Mouse (Mus musculus) testis, adult 2 months (tissue): Measurements from ENCODE around the gene Nufip2. TPM values are rescaled to one million over a fixed set of nuclear protein-coding genes. Genes with fewer than 3 reads are reported as not detected.

Experiments used
- H3K27ac ChIP-seq: fragments of 200-500 bp; 2 replicates; pipeline ENCODE4 v1.5.1; 2012; ENCODE audit warnings: low read depth, low read length; ENCODE audit not compliant: control insufficient read depth, insufficient read depth
- H3K27me3 ChIP-seq: fragments of 200-500 bp; 2 replicates; pipeline ENCODE4 v1.6.1; 2012; ENCODE audit warnings: mild to moderate bottlenecking, low read length, moderate library complexity; ENCODE audit not compliant: control insufficient read depth, insufficient read depth
- H3K36me3 ChIP-seq: fragments of 200-500 bp; 2 replicates; pipeline ENCODE4 v1.6.1; 2012; ENCODE audit warnings: mild to moderate bottlenecking, low read length; ENCODE audit not compliant: control insufficient read depth, insufficient read depth
- H3K4me1 ChIP-seq: fragments of 200-500 bp; 2 replicates; pipeline ENCODE4 v1.6.1; 2012; ENCODE audit warnings: low read length; ENCODE audit not compliant: control insufficient read depth, insufficient read depth
- H3K4me3 ChIP-seq: fragments of 200-500 bp; 2 replicates; pipeline ENCODE4 v1.5.1; 2012; ENCODE audit warnings: low read depth, mild to moderate bottlenecking, low read length, moderate library complexity, mixed read lengths; ENCODE audit not compliant: control insufficient read depth
- CTCF ChIP-seq: fragments of 200-500 bp; IDR thresholded peaks from 2 replicates; pipeline ENCODE4 v1.5.1; 2012; ENCODE audit warnings: low read depth, mild to moderate bottlenecking, inconsistent platforms, low read length, moderate library complexity; ENCODE audit not compliant: control insufficient read depth, insufficient read depth, insufficient replicate concordance
- POLR2A ChIP-seq: fragments of 200-500 bp; IDR thresholded peaks from 2 replicates; pipeline ENCODE4 v1.6.1; 2012; ENCODE audit warnings: low read depth, mild to moderate bottlenecking, inconsistent platforms, low read length, moderate library complexity; ENCODE audit not compliant: control insufficient read depth
- polyA plus RNA-seq: library from polyadenylated mRNA; depleted of rRNA; stranded (reverse); fragments of >200 nt; gene quantifications from 2 replicates; pipeline ENCODE4 v1.2.3, GENCODE M21; 2012

Gene Nufip2
- polyA plus RNA-seq, 1 experiment: 12.1 TPM

DNA sequence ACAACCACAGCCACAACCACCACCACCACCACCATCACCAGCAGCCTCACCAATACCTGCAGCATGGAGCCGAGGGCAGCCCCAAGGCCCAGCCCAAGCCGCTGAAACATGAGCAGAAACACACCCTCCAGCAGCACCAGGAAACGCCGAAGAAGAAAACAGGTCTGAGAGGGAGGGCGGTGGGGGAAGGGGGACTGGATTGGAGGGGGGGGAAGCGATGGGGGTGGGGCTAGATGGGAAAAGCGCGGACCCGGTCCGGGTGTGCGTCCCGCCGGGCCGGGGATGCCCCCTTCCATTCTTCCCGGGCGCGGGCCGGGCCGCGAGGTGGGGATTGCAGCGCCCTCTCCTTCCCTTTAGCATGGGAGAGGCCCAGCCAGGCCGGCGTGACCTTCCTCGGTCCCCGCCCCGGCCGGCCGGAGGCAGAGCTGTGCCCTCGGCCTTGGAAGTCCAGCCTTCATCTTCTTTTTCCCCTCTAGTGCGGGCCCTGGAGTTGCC lies 438 bp downstream of the Nufip2 start:
- no peaks in the 10 kb centered on the region for H3K27me3 ChIP-seq
- H3K36me3 ChIP-seq: no peaks in the 10 kb centered on the region
- TF ChIP-seq POLR2A: no peak
- TF ChIP-seq CTCF: no peak
- peaks cover 4% of the 10 kb centered on the region for H3K4me1 ChIP-seq
- peak overlapping the region; percentile 99 for H3K27ac ChIP-seq
- H3K4me3 ChIP-seq: peak overlapping the region; percentile 97

DNA sequence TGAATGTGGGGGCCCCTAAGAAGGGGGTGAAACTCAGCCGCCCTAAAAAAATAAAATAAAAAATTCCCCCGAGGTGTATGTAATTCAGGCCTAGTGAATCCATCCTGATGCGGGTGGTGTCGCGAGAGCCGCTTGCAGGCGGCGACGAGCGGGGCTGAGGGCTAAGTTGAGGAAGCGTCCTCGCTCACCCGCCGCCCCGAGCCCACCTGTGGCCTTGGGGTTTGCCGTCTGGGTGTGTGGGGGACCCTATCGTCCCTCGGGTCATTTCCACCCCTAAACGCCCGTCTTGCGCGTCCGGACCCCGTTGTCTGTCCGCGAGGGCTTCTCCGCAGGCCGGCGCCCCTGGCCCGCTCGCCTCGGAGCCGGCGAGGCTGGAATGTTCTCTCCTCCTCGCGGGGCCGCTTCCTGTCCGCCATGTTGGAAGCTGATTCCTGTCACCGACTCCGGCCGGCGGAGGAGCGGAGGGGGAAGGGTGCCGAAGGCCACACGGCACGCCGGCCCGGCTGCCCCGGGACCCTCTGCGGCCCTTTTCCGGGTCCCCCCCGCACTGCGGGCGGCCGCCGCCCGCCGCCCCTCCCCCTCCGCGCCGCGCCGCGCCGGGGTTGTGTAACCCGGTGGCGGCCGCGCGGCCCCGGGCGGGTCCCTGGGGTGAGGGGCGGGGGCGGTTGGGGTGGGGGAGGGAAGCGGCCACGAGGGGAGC lies 1.0 kb downstream of the Nufip2 start:
- Histone ChIP-seq H3K27ac (peak overlapping the region; percentile 99), H3K4me3 (peak overlapping the region; percentile 97), H3K36me3 (no peaks in the 10 kb centered on the region), H3K4me1 (peaks cover 4% of the 10 kb centered on the region), H3K27me3 (no peaks in the 10 kb centered on the region)
- TF ChIP-seq POLR2A: peak; percentile 59
- TF ChIP-seq CTCF: no peak

DNA sequence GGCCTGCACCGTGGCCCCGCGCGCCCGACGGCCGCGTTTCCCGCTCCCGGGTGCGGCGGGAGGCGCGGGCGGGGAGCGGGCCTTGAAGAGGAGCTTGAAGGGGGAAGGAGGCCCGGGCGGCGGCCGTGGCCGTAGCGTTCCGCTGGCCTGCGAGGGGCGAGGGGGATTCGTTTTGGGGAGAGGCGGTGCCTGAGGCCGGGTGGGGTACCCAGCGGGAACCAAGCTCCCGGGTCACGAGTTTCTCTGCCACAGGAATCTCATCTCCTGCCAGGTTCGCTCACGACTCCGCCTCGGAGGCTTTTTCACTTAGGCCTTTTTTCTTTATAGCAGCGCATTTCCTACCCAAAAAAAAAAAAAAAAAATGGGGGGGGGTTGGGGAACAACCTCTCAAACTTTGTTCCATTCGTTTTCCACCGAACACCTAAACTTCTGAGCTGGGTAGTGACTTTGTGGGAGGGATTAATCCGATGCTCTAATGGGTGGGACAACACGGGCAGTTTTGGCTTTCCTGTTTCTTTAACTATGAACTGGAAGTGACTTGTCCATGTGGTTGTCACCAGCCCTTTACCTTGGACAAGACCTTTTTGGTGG lies 1.7 kb downstream of the Nufip2 start:
- peak overlapping the region; percentile 84 for H3K27ac ChIP-seq
- H3K4me3 ChIP-seq: peak overlapping the region; percentile 86
- H3K27me3 ChIP-seq: no peaks in the 10 kb centered on the region
- TF ChIP-seq POLR2A: no peak
- no peak for TF ChIP-seq CTCF
- H3K36me3 ChIP-seq: no peaks in the 10 kb centered on the region
- peaks cover 4% of the 10 kb centered on the region for H3K4me1 ChIP-seq

DNA sequence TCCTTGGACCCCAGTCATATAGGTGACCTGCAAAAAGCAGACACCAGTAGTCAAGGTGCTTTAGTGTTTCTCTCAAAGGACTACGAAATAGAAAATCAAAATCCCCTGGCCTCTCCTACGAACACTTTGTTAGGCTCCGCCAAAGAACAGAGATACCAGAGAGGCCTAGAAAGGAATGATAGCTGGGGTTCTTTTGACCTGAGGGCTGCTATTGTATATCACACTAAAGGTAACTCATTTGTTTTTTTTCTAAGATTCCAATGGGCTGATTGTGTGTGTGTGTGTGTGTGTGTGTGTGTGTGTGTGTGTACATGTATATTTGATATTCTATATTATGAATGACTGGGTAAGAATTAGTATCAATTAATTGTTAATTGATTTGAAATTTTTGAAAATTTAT lies 7.1 kb downstream of the Nufip2 start:
- H3K4me1 ChIP-seq: no peaks in the 10 kb centered on the region
- H3K27me3 ChIP-seq: no peaks in the 10 kb centered on the region
- H3K36me3 ChIP-seq: peaks cover 2% of the 10 kb centered on the region
- no peak overlapping the region for H3K27ac ChIP-seq
- TF ChIP-seq CTCF (no peak), POLR2A (no peak)
- H3K4me3 ChIP-seq: no peak overlapping the region

DNA sequence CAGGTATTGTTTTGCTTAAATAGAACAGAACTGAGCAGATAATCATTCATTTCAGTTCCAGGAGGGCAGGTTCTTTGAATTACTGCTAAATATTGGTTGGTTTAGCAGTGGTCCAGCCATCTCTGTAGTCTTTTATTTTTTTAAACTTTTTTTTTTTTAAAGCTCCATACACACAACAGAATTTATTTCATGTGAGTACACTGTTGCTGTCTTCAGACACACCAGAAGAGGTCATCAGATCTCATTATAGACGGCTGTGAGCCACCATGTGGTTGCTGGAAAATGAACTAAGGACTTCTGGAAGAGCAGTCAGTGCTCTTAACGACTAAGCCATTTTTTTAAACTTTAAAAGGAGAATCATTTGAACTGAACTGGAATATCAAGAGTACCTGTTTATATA lies 11.3 kb downstream of the Nufip2 start:
- H3K36me3 ChIP-seq: peaks cover 2% of the 10 kb centered on the region
- no peak overlapping the region for H3K4me3 ChIP-seq
- TF ChIP-seq CTCF (no peak), POLR2A (no peak)
- H3K27me3 ChIP-seq: no peaks in the 10 kb centered on the region
- H3K4me1 ChIP-seq: no peaks in the 10 kb centered on the region
- no peak overlapping the region for H3K27ac ChIP-seq

DNA sequence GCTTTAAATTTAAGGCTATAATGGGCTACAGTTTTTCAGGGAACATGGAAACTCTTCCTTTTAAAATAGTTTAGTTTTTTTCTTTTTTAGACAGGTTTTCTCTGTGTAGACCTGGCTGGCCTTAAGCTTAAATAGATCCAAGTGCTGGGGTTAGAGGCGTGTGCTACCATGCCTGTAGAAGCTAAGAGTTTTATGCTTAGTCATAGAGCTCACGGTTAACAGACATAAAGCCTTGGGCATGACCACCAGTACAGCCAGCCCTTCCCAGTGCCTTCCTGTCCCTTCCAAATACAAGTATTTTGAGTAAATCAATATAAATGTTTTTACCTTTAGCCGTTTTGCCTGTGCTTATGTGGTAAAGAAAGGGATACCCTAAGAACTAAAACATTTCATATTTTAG lies 20.0 kb downstream of the Nufip2 start:
- Histone ChIP-seq H3K27ac (no peak overlapping the region), H3K4me1 (no peaks in the 10 kb centered on the region), H3K4me3 (no peak overlapping the region), H3K27me3 (no peaks in the 10 kb centered on the region), H3K36me3 (peaks cover 3% of the 10 kb centered on the region)
- TF ChIP-seq CTCF: no peak
- TF ChIP-seq POLR2A: no peak

DNA sequence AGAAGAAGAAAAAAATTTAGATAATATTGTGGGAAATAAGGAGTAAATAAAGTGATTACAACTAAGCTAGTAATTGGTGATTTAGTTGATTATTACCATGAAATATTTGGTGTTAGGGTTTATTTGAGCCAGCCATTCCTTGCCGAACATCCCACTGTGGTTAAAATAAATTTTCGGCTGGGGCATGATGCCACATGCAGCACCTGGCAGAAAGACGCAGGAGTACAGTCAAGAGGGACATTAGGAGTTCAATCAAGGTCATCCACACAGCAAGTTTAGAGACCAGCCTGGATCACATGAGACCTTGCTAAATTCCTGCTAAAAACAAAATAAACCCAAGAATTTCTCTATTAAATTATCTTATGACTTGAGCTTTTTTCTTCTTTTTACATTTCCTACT lies 23.1 kb downstream of the Nufip2 start:
- H3K27me3 ChIP-seq: no peaks in the 10 kb centered on the region
- TF ChIP-seq POLR2A: no peak
- TF ChIP-seq CTCF: no peak
- H3K4me3 ChIP-seq: no peak overlapping the region
- no peak overlapping the region for H3K27ac ChIP-seq
- peaks cover 3% of the 10 kb centered on the region for H3K36me3 ChIP-seq
- no peaks in the 10 kb centered on the region for H3K4me1 ChIP-seq
